Mouse (Mus musculus): Measurements from ENCODE around the gene Dab1. TPM values are rescaled to one million over a fixed set of nuclear protein-coding genes. Genes with fewer than 3 reads are reported as not detected.

Gene Dab1
- 1 to 10 TPM; 1.7 to 1.9 TPM for total RNA-seq (2021)
- long read RNA-seq, experiment 1, partial matches to known transcripts, result 0 of 1 reads
- long read RNA-seq, experiment 1, other reads (novel, unspliced or antisense), result 1 of 1 reads
- long read RNA-seq, experiment 2, partial matches to known transcripts, result 0 of 3 reads
- long read RNA-seq, experiment 2, other reads (novel, unspliced or antisense), result 3 of 3 reads

- no peak for DNase-seq (ENCODE audit: low spot score in 2 of 2)
These were observed at the start of gene Dab1 for GRCm38 (mm10) chr4:103619321-103619945. Gene Dab1 (plus strand): TSS chr4:103619359.

GRCm38 (mm10) chr4:103571721-103572352 is 47.3 kb upstream of the Dab1 start:
- DNase-seq (ENCODE audit: low spot score in 2 of 2), result peak in 1 of 2 experiments; percentile 20

DNA sequence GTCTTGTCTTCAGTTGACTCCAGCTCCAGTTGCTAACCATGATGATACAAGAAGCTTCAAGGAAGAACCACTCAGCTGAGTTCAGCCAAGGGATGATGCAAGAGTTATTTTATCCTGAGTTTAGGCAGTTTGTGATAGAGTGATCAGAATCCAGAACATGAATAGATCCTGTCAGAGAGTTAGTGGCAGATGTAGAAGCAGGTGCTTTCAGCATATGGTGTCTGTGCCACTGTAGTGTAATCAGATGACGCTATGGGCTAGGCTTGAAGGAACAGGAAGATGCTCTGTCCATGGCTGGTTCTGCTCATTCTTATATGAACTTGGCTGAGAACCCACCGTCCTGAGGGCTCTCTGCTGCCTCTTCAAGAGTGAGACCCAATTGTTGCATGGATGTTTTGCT is 43.6 kb upstream of the Dab1 start:
- no peak for DNase-seq (ENCODE audit: low spot score in 2 of 2)

- no peak for DNase-seq (ENCODE audit: low spot score in 2 of 2)
These were observed 42.9 kb upstream of the Dab1 start for GRCm38 (mm10) chr4:103576305-103576704.

DNA sequence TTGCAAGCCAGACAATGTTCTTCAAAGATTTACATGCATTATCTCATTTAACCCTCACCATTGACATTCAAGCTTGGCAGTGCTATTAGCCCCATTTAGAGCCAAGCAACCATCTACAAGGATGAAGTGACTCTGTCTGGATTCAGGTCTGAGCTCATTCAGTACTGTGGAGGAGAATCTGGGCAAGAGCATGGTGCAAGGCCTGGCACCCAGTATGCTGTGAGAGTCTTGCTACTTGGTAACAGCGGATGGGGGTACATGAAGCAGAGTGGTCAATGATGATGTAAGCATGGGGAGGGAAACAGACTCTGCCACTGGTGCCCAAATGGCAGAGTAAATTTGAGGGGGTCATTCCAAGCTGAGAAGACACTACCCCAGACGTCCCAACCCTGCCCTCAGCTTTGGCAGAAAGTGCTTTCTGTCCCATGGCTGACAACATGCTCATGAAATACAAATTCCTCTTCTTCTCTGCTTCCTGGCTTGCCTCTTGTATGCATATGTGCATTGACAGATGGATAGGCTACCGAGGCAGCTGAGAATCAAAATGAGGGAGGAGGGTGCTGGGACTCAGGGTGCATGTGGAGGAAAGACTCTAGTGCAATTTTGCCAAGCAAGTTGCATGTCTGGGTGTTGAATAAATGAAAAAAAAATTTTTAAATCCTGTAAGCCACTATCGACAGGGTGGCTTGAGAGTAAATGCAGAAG is 41.9 kb upstream of the Dab1 start:
- DNase-seq (ENCODE audit: low spot score in 2 of 2), result no peak

GRCm38 (mm10) chr4:103577821-103578220 is 41.3 kb upstream of the Dab1 start:
- no peak for DNase-seq (ENCODE audit: low spot score in 2 of 2)

DNA sequence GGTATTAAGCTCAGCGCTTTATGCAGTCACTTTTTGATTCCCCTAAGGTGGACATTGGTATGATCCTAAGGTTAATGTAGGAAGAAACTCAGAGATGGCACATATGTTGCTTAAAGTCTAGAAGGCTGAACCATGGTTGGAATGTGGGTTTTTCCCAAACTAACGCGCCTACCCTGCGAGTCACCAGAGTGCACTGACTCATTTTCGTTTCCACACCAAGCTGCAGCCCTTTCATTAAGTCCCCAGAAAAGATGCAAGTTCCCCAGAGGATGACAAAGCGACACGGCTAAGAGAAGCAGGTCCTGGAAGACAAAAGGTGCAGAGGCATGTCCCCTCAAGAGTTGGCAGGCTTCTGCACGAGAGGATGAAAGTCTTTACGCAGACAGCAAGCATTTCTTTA is 39.1 kb upstream of the Dab1 start:
- no peak for DNase-seq (ENCODE audit: low spot score in 2 of 2)

- DNase-seq (ENCODE audit: low spot score in 2 of 2), result no peak
These were observed 4.1 kb upstream of the Dab1 start for GRCm38 (mm10) chr4:103615011-103615410.

GRCm38 (mm10) chr4:103619946-103620371 is 800 bp downstream of the Dab1 start:
- DNase-seq (ENCODE audit: low spot score in 2 of 2), result no peak

- DNase-seq (ENCODE audit: low spot score in 2 of 2), result no peak
These were observed 1.5 kb downstream of the Dab1 start for GRCm38 (mm10) chr4:103620590-103621155.

- no peak for DNase-seq (ENCODE audit: low spot score in 2 of 2)
These were observed 2.4 kb downstream of the Dab1 start for GRCm38 (mm10) chr4:103621586-103621985.

DNA sequence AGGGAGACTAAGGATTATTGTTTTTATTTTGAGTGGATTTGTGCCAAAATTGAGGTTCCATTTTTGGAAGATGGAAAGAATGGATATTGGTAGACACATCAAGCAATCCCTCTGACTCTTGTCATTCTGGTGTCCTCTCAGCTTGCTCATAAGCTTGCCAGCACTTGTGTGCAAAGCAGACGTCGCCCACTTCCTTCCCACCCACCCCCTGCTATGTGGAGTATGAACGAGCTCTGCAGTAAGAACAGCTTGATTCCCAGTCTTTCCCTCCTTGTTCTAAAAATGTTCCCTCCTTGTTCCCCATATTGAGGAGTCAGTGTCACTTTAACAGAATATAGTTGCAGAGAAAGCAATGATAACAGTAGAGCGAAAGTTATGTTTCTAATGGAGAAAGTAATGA is 11.0 kb downstream of the Dab1 start:
- no peak for DNase-seq (ENCODE audit: low spot score in 2 of 2)

GRCm38 (mm10) chr4:103636168-103636776 is 17.1 kb downstream of the Dab1 start:
- no peak for DNase-seq (ENCODE audit: low spot score in 2 of 2)

DNA sequence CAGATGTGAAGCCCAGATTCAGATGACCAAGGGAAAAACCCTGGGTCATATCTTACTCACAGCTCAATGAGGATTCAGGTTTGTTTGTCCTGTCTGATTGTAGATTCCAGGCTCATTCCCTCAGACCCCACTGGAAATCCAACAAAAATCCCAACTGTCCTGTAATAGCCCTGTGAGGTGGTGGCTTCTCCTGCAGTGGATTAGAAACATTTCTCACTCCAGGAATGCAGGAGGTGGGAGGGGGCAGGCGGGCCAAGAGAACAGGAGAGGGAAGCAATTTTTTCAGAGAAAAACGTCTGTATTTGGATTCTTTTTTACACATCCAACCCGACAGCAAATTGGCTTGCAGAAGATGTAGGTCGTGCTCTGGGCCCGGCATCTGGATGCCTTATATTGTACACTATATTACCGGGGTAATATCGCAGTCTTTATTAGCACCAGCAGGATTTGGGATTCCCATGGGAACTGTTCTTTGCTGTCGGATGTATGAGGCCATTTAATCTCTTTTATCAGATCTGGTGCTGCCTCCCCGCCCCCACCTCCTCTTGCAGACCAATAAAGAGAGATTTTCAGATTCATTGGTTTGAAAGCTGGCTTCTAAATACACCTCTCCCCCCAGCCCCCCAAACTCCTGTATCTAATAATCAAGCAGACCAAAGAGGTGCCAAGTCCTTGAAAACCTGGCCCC is 29.2 kb downstream of the Dab1 start:
- DNase-seq (ENCODE audit: low spot score in 2 of 2), result no peak

DNA sequence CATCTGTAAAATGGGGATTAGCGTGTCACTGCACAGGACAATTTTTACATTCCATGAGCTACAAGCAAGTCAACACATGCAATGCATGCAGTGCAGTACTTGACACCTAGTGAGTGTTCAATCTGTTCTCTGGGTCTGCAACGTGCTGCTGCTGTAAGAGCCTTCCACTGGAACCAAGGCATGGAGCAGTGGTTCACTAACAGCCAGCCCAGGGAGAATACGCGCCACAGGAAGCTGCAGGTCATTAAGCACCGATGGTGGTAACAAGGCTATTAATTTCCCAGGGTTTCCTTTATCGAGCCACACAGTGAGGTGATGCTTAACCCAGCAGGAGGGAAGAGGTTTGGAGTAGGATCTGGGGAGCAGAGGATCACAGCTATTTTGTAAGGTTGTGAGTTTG is 36.6 kb downstream of the Dab1 start:
- no peak for DNase-seq (ENCODE audit: low spot score in 2 of 2)

DNA sequence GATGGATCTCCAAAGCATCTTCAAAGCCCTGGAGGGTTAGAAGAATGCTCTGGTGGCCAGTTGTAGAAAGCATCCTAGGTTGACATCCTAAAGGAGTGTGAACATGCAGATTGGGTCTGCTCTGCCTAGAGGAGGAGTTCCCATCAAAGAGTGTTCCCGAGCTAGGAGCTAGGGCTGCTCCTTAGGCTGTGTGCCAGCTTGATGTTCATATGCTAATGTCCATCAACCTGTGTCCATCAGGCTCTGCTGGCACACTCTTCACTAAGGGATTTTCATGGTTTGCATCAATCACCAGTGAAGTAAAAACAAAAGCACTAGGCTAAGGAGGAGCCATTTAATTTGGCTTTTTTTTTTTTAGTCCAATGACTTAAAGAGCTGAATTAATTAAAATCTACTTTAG is 42.2 kb downstream of the Dab1 start:
- no peak for DNase-seq (ENCODE audit: low spot score in 2 of 2)

DNA sequence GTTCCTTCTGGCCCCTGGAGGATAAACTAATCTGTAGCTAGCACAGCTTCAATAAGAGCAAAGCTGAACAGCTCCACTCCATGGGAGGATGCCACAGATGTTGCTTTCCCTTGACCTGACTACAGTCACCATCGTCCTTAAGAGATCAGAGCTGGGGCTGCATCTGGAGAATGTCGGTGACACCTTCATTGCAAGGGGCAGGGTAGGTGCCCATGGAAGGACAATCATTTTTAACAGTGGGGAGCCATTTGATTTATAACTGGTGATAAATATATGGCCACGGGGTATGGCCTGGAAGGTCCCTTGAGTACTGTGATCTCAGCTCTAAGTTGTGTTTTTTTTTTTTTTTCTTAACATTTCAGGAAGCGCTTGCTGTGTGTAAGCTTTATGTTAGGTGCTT is 48.3 kb downstream of the Dab1 start:
- no peak for DNase-seq (ENCODE audit: low spot score in 2 of 2)

DNA sequence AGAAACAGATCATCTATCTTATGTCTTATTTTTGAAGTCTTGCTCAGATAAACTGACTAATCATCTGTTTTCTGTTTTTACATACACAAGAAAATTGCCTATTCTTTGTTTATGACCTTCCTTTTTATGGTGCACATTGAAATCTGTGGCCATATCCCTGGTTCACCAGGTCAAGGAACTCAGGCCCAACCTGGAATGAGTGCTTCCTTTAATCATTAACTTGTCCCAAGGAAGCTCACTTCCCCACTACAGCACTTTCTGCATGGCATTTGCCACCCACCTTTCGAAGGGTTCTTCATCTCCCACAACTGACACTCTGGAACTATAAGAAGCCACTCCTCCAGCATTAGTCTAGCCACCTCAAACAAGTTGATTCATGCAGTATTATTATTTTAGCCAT is 58.0 kb downstream of the Dab1 start:
- no peak for DNase-seq (ENCODE audit: low spot score in 2 of 2)

DNA sequence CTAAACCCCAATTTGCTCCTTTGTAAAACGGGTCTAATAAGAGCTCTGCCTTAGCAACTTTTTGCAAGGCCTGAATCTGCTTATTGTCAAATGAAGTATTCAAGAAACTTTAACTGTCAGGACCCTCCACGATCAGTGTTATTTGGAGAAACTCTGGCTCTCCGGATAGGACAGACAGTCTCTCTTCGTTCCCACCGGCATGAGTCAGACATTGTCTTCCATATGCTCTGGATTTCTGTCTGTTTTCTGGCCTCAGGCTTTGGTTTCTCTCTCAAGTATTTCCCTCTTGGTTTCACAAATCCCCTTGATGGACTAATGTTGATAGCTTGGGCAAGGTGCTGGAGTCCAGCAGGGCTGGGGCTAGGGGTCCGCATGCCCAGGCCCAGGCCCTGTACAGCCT is 59.3 kb downstream of the Dab1 start:
- no peak for DNase-seq (ENCODE audit: low spot score in 2 of 2)

- no peak for DNase-seq (ENCODE audit: low spot score in 2 of 2)
These were observed 66.0 kb downstream of the Dab1 start for GRCm38 (mm10) chr4:103685136-103685535.

DNA sequence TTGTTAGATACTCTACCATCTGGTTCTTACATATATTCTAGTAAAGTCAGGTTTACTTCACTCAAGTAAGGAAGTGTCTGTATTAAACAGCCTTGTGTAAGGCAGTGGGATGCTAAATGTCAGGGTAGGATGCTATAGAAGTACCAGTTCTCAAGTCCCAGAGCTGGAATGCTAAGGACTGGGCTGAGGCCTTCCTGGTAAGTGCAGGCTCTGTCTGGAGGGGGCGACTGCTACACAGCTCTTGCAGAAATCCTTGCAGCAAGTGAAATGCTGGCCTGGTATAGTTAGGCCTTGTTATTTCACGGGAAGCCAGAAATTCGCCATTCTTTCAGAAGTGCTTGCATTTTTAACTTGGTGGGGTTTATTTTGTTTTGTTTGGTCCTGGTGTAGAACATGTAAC is 72.6 kb downstream of the Dab1 start:
- DNase-seq (ENCODE audit: low spot score in 2 of 2), result no peak

All from gastrocnemius, postnatal 4 days (tissue).